Mouse (Mus musculus): Measurements from ENCODE around the gene Cachd1. TPM values are rescaled to one million over a fixed set of nuclear protein-coding genes. Genes with fewer than 3 reads are reported as not detected.

The Cachd1 gene
- polyA plus RNA-seq, 1 experiment from 2014 or later, result 11.9 TPM

- Histone ChIP-seq H3K4me3 (replicated peaks) (no peak overlapping the region), H3K4me2 (no peak overlapping the region), H3K9me3 (replicated peaks) (no peaks in the 10 kb centered on the region), H3K27me3 (replicated peaks) (no peaks in the 10 kb centered on the region), H3K9ac (replicated peaks) (no peak overlapping the region), H3K27ac (replicated peaks) (peak overlapping the region; percentile 7; the same call in 1 of the 2 replicates), H3K36me3 (no peaks in the 10 kb centered on the region), H3K4me1 (0 out of 2 replicates have a peak, but pooled peaks cover 9% of the 10 kb centered on the region)
- 22% methylated on average over 14 of the region's 14 CpGs for WGBS
- ATAC-seq (ENCODE audit: low FRiP score), result peak; percentile 46; the same call in 1 of the 2 replicates
Observed at GRCm38 (mm10) chr4:100974455-100975035, 198.1 kb downstream of the Cachd1 start.

- Histone ChIP-seq H3K27me3 (replicated peaks) (no peaks in the 10 kb centered on the region), H3K4me1 (0 out of 2 replicates have a peak, but pooled peaks cover 9% of the 10 kb centered on the region), H3K4me3 (replicated peaks) (no peak overlapping the region), H3K4me2 (no peak overlapping the region), H3K36me3 (no peaks in the 10 kb centered on the region), H3K9ac (replicated peaks) (no peak overlapping the region), H3K9me3 (replicated peaks) (no peaks in the 10 kb centered on the region), H3K27ac (replicated peaks) (no peak overlapping the region)
- 95% methylated on average over 7 of the region's 7 CpGs for WGBS
- no peak for ATAC-seq (ENCODE audit: low FRiP score)
Observed at GRCm38 (mm10) chr4:100977522-100977921, 201.0 kb downstream of the Cachd1 start.

GRCm38 (mm10) chr4:100987187-100987586 is 210.7 kb downstream of the Cachd1 start:
- Histone ChIP-seq H3K9ac (replicated peaks) (no peak overlapping the region), H3K4me2 (no peak overlapping the region), H3K36me3 (peaks cover 4% of the 10 kb centered on the region; the same call in 1 of the 2 replicates), H3K27me3 (replicated peaks) (no peaks in the 10 kb centered on the region), H3K4me3 (replicated peaks) (no peak overlapping the region), H3K27ac (replicated peaks) (no peak overlapping the region), H3K4me1 (peaks cover 11% of the 10 kb centered on the region), H3K9me3 (replicated peaks) (no peaks in the 10 kb centered on the region)
- 88% methylated on average over 1 of the region's 1 CpGs for WGBS
- ATAC-seq (ENCODE audit: low FRiP score), result no peak

- Histone ChIP-seq H3K27ac (replicated peaks) (no peak overlapping the region), H3K9me3 (replicated peaks) (no peaks in the 10 kb centered on the region), H3K4me3 (replicated peaks) (no peak overlapping the region), H3K4me2 (no peak overlapping the region), H3K36me3 (0 out of 2 replicates have a peak, but pooled peaks cover 8% of the 10 kb centered on the region), H3K4me1 (peaks cover 11% of the 10 kb centered on the region), H3K9ac (replicated peaks) (no peak overlapping the region), H3K27me3 (replicated peaks) (no peaks in the 10 kb centered on the region)
- WGBS, result 75% methylated on average over 8 of the region's 8 CpGs
- no peak for ATAC-seq (ENCODE audit: low FRiP score)
Observed at GRCm38 (mm10) chr4:100988231-100988799, 211.8 kb downstream of the Cachd1 start.

GRCm38 (mm10) chr4:100990996-100991395 is 214.5 kb downstream of the Cachd1 start:
- Histone ChIP-seq H3K9me3 (replicated peaks) (no peaks in the 10 kb centered on the region), H3K27ac (replicated peaks) (peak overlapping the region; percentile 72), H3K4me3 (replicated peaks) (no peak overlapping the region), H3K9ac (replicated peaks) (no peak overlapping the region), H3K4me1 (peaks cover 15% of the 10 kb centered on the region), H3K27me3 (replicated peaks) (no peaks in the 10 kb centered on the region), H3K4me2 (no peak overlapping the region), H3K36me3 (peaks cover 8% of the 10 kb centered on the region; the same call in 1 of the 2 replicates)
- ATAC-seq (ENCODE audit: low FRiP score), result peak; percentile 43; the same call in 1 of the 2 replicates
- 26% methylated on average over 4 of the region's 4 CpGs for WGBS

- Histone ChIP-seq H3K4me2 (no peak overlapping the region), H3K36me3 (peaks cover 5% of the 10 kb centered on the region; the same call in 1 of the 2 replicates), H3K4me3 (replicated peaks) (no peak overlapping the region), H3K4me1 (peaks cover 21% of the 10 kb centered on the region), H3K27me3 (replicated peaks) (no peaks in the 10 kb centered on the region), H3K9ac (replicated peaks) (no peak overlapping the region), H3K9me3 (replicated peaks) (no peaks in the 10 kb centered on the region), H3K27ac (replicated peaks) (no peak overlapping the region)
- WGBS, result 95% methylated on average over 6 of the region's 6 CpGs
- ATAC-seq (ENCODE audit: low FRiP score), result no peak
Observed at GRCm38 (mm10) chr4:100992086-100992485, 215.6 kb downstream of the Cachd1 start.

GRCm38 (mm10) chr4:100994442-100995255 is 218.2 kb downstream of the Cachd1 start:
- no peaks in the 10 kb centered on the region for H3K9me3 ChIP-seq (replicated peaks)
- no peak overlapping the region for H3K4me2 ChIP-seq
- no peak overlapping the region for H3K4me3 ChIP-seq (replicated peaks)
- WGBS, result 68% methylated on average over 18 of the region's 18 CpGs
- ATAC-seq (ENCODE audit: low FRiP score), result no peak
- no peak overlapping the region for H3K9ac ChIP-seq (replicated peaks)
- H3K27ac ChIP-seq (replicated peaks), result no peak overlapping the region
- no peaks in the 10 kb centered on the region for H3K27me3 ChIP-seq (replicated peaks)
- peaks cover 4% of the 10 kb centered on the region; the same call in 1 of the 2 replicates for H3K36me3 ChIP-seq
- H3K4me1 ChIP-seq, result peaks cover 24% of the 10 kb centered on the region

GRCm38 (mm10) chr4:100995617-100996016 is 219.1 kb downstream of the Cachd1 start:
- Histone ChIP-seq H3K4me1 (peaks cover 22% of the 10 kb centered on the region), H3K4me3 (replicated peaks) (no peak overlapping the region), H3K4me2 (no peak overlapping the region), H3K27me3 (replicated peaks) (no peaks in the 10 kb centered on the region), H3K9me3 (replicated peaks) (no peaks in the 10 kb centered on the region), H3K36me3 (peaks cover 4% of the 10 kb centered on the region; the same call in 1 of the 2 replicates), H3K9ac (replicated peaks) (no peak overlapping the region), H3K27ac (replicated peaks) (peak overlapping the region; percentile 46; the same call in 1 of the 2 replicates)
- 69% methylated on average over 5 of the region's 5 CpGs for WGBS
- no peak for ATAC-seq (ENCODE audit: low FRiP score)

- H3K4me2 ChIP-seq, result no peak overlapping the region
- peaks cover 4% of the 10 kb centered on the region; the same call in 1 of the 2 replicates for H3K36me3 ChIP-seq
- peak overlapping the region; percentile 54 for H3K27ac ChIP-seq (replicated peaks)
- no peak overlapping the region for H3K4me3 ChIP-seq (replicated peaks)
- WGBS, result 35% methylated on average over 4 of the region's 4 CpGs
- H3K4me1 ChIP-seq, result peaks cover 17% of the 10 kb centered on the region
- no peak overlapping the region for H3K9ac ChIP-seq (replicated peaks)
- H3K9me3 ChIP-seq (replicated peaks), result no peaks in the 10 kb centered on the region
- no peaks in the 10 kb centered on the region for H3K27me3 ChIP-seq (replicated peaks)
- peak; percentile 36; the same call in 1 of the 2 replicates for ATAC-seq (ENCODE audit: low FRiP score)
Observed at GRCm38 (mm10) chr4:100996060-100996651, 219.7 kb downstream of the Cachd1 start.

- peak overlapping the region; percentile 56 for H3K27ac ChIP-seq (replicated peaks)
- no peak overlapping the region for H3K4me3 ChIP-seq (replicated peaks)
- WGBS, result 29% methylated on average over 2 of the region's 2 CpGs
- no peaks in the 10 kb centered on the region for H3K27me3 ChIP-seq (replicated peaks)
- H3K36me3 ChIP-seq, result peaks cover 5% of the 10 kb centered on the region
- ATAC-seq (ENCODE audit: low FRiP score), result no peak
- no peak overlapping the region for H3K9ac ChIP-seq (replicated peaks)
- peaks cover 14% of the 10 kb centered on the region; the same call in 1 of the 2 replicates for H3K4me1 ChIP-seq
- H3K4me2 ChIP-seq, result no peak overlapping the region
- no peaks in the 10 kb centered on the region for H3K9me3 ChIP-seq (replicated peaks)
Observed at GRCm38 (mm10) chr4:100998145-100998544, 221.7 kb downstream of the Cachd1 start.

GRCm38 (mm10) chr4:100998906-100999305 is 222.4 kb downstream of the Cachd1 start:
- Histone ChIP-seq H3K4me2 (no peak overlapping the region), H3K36me3 (peaks cover 8% of the 10 kb centered on the region), H3K4me3 (replicated peaks) (no peak overlapping the region), H3K9me3 (replicated peaks) (no peaks in the 10 kb centered on the region), H3K9ac (replicated peaks) (no peak overlapping the region), H3K27ac (replicated peaks) (peak overlapping the region; percentile 56), H3K27me3 (replicated peaks) (no peaks in the 10 kb centered on the region), H3K4me1 (peaks cover 14% of the 10 kb centered on the region; the same call in 1 of the 2 replicates)
- ATAC-seq (ENCODE audit: low FRiP score), result no peak
- WGBS, result 80% methylated on average over 8 of the region's 8 CpGs

Measured in neural tube, embryonic 15.5 days (tissue).